Mouse (Mus musculus): Measurements from ENCODE around the gene Alpl. TPM values are rescaled to one million over a fixed set of nuclear protein-coding genes. Genes with fewer than 3 reads are reported as not detected.

The Alpl gene
- polyA plus RNA-seq, 1 experiment from 2014 or later = 16.1 TPM

DNA sequence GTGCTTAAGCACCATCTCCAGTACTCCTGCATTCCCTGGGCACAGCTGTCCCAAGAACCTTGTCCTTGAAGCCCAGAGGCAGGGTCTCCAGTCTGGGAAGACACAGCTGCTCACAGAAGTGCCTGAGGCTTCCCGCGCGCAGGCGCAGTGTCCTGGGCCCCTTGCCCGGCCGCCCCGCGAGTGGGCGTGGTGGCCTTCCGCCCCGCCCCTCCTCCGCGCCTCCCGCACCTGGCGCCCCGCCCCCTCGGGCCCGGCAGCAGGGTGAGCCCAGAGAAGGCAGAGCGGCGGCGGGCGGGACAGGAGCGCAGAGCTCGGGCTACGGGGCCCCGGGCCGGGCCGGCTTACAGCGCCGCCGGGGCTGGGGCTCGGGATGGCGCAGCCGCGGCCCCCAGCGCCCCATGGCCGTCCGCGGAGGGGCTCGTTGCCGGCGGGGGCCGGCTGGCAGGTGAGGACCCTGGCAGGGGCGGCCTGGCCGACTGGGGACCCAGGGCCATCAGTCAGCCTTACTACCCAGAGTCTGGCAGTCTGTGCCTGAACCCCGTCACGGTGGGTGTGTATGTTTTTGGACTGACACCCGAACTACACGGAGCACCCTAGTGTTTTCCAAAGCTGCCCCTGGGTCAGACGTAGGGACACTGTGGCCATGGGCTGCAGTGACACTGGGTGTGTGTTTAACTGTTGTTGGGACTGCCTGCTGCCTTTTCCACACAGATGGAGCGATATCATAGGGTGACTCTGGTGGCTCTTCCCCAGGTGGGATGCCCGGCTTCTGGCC lies 88.8 kb downstream of the Alpl start:
- Histone ChIP-seq H3K27me3 (ENCODE audit: control insufficient read depth, insufficient read depth, low read length) (0 out of 2 replicates have a peak, but pooled peaks cover 2% of the 10 kb centered on the region), H3K4me1 (replicated peaks; ENCODE audit: control insufficient read depth, insufficient read depth, low read length) (peaks cover 9% of the 10 kb centered on the region), H3K36me3 (ENCODE audit: control insufficient read depth, insufficient read depth, low read length) (no peaks in the 10 kb centered on the region), H3K9ac (ENCODE audit: low read length) (peak overlapping the region; percentile 68), H3K4me2 (ENCODE audit: low read depth, low read length, severe bottlenecking) (peak overlapping the region; percentile 80), H3K27ac (ENCODE audit: low read depth, low read length) (no peak overlapping the region), H3K9me3 (ENCODE audit: control insufficient read depth, low read length) (no peaks in the 10 kb centered on the region), H3K4me3 (ENCODE audit: low read depth, low read length) (peak overlapping the region; percentile 52)
- peak; percentile 98 for DNase-seq (ENCODE audit: low spot score)
- peak; percentile 89 for ATAC-seq (replicated peaks; ENCODE audit: low FRiP score)
- WGBS = 5% methylated on average over 43 of the region's 52 CpGs

DNA sequence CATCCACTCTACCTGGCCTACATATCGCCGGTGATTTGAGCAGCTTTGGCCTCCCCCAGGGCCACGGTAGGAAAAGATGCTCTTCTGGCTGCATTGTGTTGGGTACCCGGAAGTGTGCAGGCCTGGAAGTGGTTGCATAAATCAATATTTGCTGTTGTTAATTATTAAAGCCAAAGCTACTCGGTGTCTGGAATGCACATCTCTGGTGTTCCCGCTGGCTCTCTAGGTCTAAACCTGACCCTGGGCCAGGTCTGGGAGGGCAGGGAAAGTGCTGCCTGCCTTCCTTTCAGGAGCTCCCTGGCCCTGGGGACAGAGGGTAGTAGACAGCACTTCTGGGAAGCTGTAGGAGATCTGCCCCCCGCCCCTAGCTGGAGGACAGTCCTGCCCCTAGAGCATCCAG lies 89.7 kb downstream of the Alpl start:
- H3K4me2 ChIP-seq (ENCODE audit: low read depth, low read length, severe bottlenecking) = peak overlapping the region; percentile 80; the same call in 1 of the 2 replicates
- ATAC-seq (replicated peaks; ENCODE audit: low FRiP score) = no peak
- no peaks in the 10 kb centered on the region for H3K9me3 ChIP-seq (ENCODE audit: control insufficient read depth, low read length)
- WGBS = 81% methylated on average over 7 of the region's 7 CpGs
- no peak overlapping the region for H3K27ac ChIP-seq (ENCODE audit: low read depth, low read length)
- no peak for DNase-seq (ENCODE audit: low spot score)
- peak overlapping the region; percentile 6; the same call in 1 of the 2 replicates for H3K9ac ChIP-seq (ENCODE audit: low read length)
- H3K4me3 ChIP-seq (ENCODE audit: low read depth, low read length) = no peak overlapping the region
- H3K27me3 ChIP-seq (ENCODE audit: control insufficient read depth, insufficient read depth, low read length) = 0 out of 2 replicates have a peak, but pooled peaks cover 2% of the 10 kb centered on the region
- H3K4me1 ChIP-seq (replicated peaks; ENCODE audit: control insufficient read depth, insufficient read depth, low read length) = peaks cover 9% of the 10 kb centered on the region
- H3K36me3 ChIP-seq (ENCODE audit: control insufficient read depth, insufficient read depth, low read length) = no peaks in the 10 kb centered on the region

DNA sequence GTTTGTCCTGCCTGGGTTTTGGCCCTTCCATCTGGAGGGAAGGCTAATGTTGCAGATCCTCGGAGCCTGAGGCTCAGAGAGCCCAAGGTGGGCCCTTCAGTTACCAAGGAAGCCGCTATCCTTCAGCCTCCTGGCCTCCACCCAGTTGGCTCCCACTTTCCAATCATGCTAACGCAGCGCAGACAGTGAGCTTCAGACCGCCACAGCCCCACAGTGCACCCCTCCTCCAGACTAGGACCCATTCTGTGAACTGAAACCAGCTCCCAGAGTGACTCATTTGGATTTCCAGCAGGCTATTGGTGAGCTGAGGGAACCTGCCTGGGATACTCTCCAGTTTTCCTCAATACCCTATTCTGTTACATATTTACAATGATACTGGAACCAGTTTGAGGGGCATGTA lies 90.8 kb downstream of the Alpl start:
- H3K27me3 ChIP-seq (ENCODE audit: control insufficient read depth, insufficient read depth, low read length) = 0 out of 2 replicates have a peak, but pooled peaks cover 2% of the 10 kb centered on the region
- no peaks in the 10 kb centered on the region for H3K36me3 ChIP-seq (ENCODE audit: control insufficient read depth, insufficient read depth, low read length)
- H3K4me2 ChIP-seq (ENCODE audit: low read depth, low read length, severe bottlenecking) = no peak overlapping the region
- no peak overlapping the region for H3K27ac ChIP-seq (ENCODE audit: low read depth, low read length)
- no peak overlapping the region for H3K9ac ChIP-seq (ENCODE audit: low read length)
- ATAC-seq (replicated peaks; ENCODE audit: low FRiP score) (no peak), DNase-seq (ENCODE audit: low spot score) (no peak)
- WGBS = 81% methylated on average over 5 of the region's 5 CpGs
- H3K4me3 ChIP-seq (ENCODE audit: low read depth, low read length) = no peak overlapping the region
- H3K9me3 ChIP-seq (ENCODE audit: control insufficient read depth, low read length) = no peaks in the 10 kb centered on the region
- peaks cover 9% of the 10 kb centered on the region for H3K4me1 ChIP-seq (replicated peaks; ENCODE audit: control insufficient read depth, insufficient read depth, low read length)

DNA sequence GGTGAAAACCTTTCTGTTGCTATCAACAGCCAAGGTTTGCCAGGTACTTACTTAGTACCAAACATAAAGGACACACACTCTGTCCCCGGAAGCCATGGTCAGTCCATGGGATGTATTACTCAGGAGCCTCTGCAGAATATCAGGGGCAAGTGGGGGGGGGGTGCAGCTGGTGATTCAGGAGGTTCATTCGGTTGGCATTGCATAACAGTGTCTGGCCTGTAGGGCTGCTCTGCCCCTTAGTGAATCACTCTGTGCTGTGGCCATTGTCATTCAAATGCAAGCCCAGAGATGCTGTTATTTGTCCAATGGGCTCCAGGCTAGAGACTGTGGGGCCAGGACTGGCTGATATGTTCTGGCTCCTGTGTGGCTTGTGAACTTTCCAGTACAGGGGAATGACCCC lies 91.6 kb downstream of the Alpl start:
- 0 out of 2 replicates have a peak, but pooled peaks cover 2% of the 10 kb centered on the region for H3K27me3 ChIP-seq (ENCODE audit: control insufficient read depth, insufficient read depth, low read length)
- H3K4me2 ChIP-seq (ENCODE audit: low read depth, low read length, severe bottlenecking) = no peak overlapping the region
- no peaks in the 10 kb centered on the region for H3K9me3 ChIP-seq (ENCODE audit: control insufficient read depth, low read length)
- peaks cover 9% of the 10 kb centered on the region for H3K4me1 ChIP-seq (replicated peaks; ENCODE audit: control insufficient read depth, insufficient read depth, low read length)
- H3K9ac ChIP-seq (ENCODE audit: low read length) = no peak overlapping the region
- H3K27ac ChIP-seq (ENCODE audit: low read depth, low read length) = no peak overlapping the region
- DNase-seq (ENCODE audit: low spot score) (no peak), ATAC-seq (replicated peaks; ENCODE audit: low FRiP score) (no peak)
- WGBS = 46% methylated on average over 2 of the region's 2 CpGs
- H3K4me3 ChIP-seq (ENCODE audit: low read depth, low read length) = no peak overlapping the region
- no peaks in the 10 kb centered on the region for H3K36me3 ChIP-seq (ENCODE audit: control insufficient read depth, insufficient read depth, low read length)

DNA sequence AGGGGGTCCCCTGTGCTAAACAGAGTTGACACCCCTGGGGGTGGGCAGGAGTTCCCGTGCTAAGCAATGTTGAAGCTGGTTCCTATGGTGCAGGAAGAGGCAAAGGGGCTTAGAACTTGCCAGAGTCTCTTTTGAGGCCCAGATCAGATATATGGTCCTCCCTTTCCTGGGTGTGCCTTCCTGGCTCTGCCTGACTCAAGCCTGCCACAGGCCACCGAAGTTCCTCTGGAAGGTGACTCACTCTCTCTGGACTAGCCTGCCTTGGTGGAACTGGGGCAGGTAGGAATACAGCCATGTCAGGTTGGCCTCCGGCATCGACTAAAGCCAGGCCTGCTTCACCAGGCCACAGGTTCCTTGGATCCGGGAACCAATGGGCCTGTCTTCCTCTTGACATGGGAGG lies 93.1 kb downstream of the Alpl start:
- Histone ChIP-seq H3K4me1 (replicated peaks; ENCODE audit: control insufficient read depth, insufficient read depth, low read length) (peaks cover 9% of the 10 kb centered on the region), H3K36me3 (ENCODE audit: control insufficient read depth, insufficient read depth, low read length) (no peaks in the 10 kb centered on the region), H3K9ac (ENCODE audit: low read length) (no peak overlapping the region), H3K4me2 (ENCODE audit: low read depth, low read length, severe bottlenecking) (no peak overlapping the region), H3K4me3 (ENCODE audit: low read depth, low read length) (no peak overlapping the region), H3K27me3 (ENCODE audit: control insufficient read depth, insufficient read depth, low read length) (no peaks in the 10 kb centered on the region), H3K27ac (ENCODE audit: low read depth, low read length) (no peak overlapping the region), H3K9me3 (ENCODE audit: control insufficient read depth, low read length) (no peaks in the 10 kb centered on the region)
- ATAC-seq (replicated peaks; ENCODE audit: low FRiP score) (no peak), DNase-seq (ENCODE audit: low spot score) (no peak)
- 92% methylated on average over 5 of the region's 5 CpGs for WGBS

DNA sequence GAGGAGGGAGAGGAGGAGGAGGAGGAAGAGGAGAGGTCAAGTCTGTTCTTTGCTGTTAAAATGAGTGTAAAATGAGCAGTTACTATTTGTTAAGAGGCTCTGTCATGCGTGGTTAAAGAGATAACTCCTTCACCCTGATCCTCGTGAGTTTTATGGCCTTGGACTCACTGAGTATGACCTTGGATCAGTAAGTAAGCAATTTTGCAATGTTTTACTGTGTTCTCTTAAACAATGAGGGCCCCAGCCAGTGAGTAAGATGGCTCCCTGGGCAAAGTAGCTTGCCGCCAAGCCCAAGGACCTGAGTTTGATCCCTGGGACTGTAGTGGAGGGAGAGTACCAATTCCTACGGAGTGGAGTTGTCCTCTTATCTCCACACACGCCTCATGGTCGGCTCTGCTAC lies 95.2 kb downstream of the Alpl start:
- WGBS = 73% methylated on average over 6 of the region's 6 CpGs
- no peak overlapping the region for H3K27ac ChIP-seq (ENCODE audit: low read depth, low read length)
- no peaks in the 10 kb centered on the region for H3K36me3 ChIP-seq (ENCODE audit: control insufficient read depth, insufficient read depth, low read length)
- no peaks in the 10 kb centered on the region; the same call in 1 of the 2 replicates for H3K4me1 ChIP-seq (replicated peaks; ENCODE audit: control insufficient read depth, insufficient read depth, low read length)
- ATAC-seq (replicated peaks; ENCODE audit: low FRiP score) (no peak), DNase-seq (ENCODE audit: low spot score) (no peak)
- H3K9me3 ChIP-seq (ENCODE audit: control insufficient read depth, low read length) = no peaks in the 10 kb centered on the region
- no peak overlapping the region for H3K9ac ChIP-seq (ENCODE audit: low read length)
- no peaks in the 10 kb centered on the region for H3K27me3 ChIP-seq (ENCODE audit: control insufficient read depth, insufficient read depth, low read length)
- no peak overlapping the region for H3K4me2 ChIP-seq (ENCODE audit: low read depth, low read length, severe bottlenecking)
- no peak overlapping the region for H3K4me3 ChIP-seq (ENCODE audit: low read depth, low read length)

DNA sequence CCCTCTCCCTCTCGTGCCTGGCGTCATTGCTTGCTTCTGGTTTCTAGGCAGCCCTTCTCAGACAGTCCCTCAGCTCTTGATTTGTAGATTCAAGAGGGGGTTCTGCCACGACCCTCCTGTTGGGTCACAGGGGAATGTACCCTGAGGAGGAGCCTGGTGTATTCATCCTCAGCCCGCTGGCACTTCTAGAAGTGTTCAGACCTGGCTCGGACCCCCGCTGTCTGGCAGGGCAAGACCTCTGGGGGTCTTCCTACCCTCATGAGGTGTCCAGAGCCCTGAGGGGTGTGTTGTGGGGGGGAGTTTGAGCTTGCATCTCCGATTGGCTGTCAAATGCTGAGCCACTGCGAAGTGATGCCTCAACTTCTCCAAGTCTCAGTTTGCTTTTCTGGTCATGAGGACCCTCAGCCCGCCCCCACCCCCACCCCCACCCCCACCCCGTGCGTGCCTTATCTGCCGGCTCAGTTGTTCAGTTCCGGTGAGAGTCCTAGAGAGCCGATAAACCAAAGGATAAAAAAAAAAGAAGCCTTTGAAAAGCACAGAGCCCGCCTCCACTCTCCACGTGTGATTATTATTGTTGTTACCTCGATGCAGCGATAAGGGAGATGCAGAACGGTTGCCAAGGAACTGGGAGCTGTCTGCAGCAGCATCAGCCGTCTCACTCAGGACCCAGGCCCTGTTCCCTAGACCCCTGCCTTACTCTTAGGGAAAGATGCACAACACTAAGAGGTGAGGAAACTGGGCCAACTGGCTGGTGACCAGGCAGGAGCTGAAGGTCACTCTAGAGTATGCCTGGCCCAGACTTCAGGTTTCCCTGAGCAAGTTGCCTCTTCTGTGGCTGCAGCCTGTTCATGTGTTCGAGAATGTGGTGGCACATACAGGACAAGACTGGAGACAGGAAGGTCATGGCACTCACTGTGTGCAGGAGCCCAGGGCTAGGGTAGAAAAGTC lies 96.6 kb downstream of the Alpl start:
- no peak overlapping the region for H3K4me2 ChIP-seq (ENCODE audit: low read depth, low read length, severe bottlenecking)
- H3K27me3 ChIP-seq (ENCODE audit: control insufficient read depth, insufficient read depth, low read length) = no peaks in the 10 kb centered on the region
- H3K9me3 ChIP-seq (ENCODE audit: control insufficient read depth, low read length) = no peaks in the 10 kb centered on the region
- no peak for ATAC-seq (replicated peaks; ENCODE audit: low FRiP score)
- 67% methylated on average over 21 of the region's 21 CpGs for WGBS
- DNase-seq (ENCODE audit: low spot score) = no peak
- H3K4me1 ChIP-seq (replicated peaks; ENCODE audit: control insufficient read depth, insufficient read depth, low read length) = no peaks in the 10 kb centered on the region; the same call in 1 of the 2 replicates
- no peak overlapping the region for H3K9ac ChIP-seq (ENCODE audit: low read length)
- no peak overlapping the region for H3K27ac ChIP-seq (ENCODE audit: low read depth, low read length)
- no peak overlapping the region for H3K4me3 ChIP-seq (ENCODE audit: low read depth, low read length)
- no peaks in the 10 kb centered on the region for H3K36me3 ChIP-seq (ENCODE audit: control insufficient read depth, insufficient read depth, low read length)

DNA sequence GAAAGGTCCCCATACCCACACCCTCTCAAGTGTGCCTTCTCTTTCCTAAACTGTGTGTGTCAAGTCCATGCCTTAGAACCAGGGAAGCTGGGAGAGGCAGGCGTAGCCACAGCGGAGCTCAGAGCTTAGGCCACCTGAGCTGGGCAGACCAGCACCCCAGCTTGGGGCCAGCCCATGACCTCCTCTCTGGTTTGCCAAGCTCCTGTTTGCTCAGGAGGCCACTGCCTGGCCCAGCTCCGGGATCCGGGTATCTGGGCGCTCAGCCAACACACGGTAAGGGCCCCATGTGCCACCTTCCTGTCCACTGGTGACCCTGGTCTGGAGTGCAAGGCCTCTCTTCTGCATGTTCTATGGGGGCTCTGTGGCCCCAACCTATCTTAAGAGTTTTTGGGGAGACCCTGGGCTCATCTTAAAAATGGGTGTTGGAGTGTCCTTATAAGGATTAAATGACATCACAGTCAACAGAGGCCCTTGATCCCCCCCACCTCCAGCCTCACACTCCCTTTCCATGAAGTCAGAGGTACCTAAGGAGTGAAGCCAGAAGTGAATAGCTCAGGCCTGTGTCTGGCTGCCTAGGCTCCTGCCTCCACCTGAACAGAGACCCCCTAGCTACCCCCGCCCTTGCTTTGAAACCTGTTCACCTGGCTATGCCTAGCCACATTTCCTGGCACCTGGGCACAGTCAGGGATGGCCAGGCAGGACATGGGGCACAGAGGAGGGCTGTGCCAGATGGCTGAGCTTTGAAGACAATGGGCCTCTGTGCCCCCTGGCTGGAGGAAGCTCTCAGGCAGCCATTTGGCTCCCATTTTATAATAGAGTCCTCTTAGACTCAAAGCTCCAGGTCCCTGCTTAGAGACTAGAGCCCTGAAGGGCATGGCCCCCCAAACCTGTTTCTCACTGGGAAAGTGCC lies 97.9 kb downstream of the Alpl start:
- Histone ChIP-seq H3K4me1 (replicated peaks; ENCODE audit: control insufficient read depth, insufficient read depth, low read length) (no peaks in the 10 kb centered on the region), H3K9ac (ENCODE audit: low read length) (no peak overlapping the region), H3K36me3 (ENCODE audit: control insufficient read depth, insufficient read depth, low read length) (no peaks in the 10 kb centered on the region), H3K4me3 (ENCODE audit: low read depth, low read length) (no peak overlapping the region), H3K27me3 (ENCODE audit: control insufficient read depth, insufficient read depth, low read length) (no peaks in the 10 kb centered on the region), H3K27ac (ENCODE audit: low read depth, low read length) (no peak overlapping the region), H3K4me2 (ENCODE audit: low read depth, low read length, severe bottlenecking) (no peak overlapping the region), H3K9me3 (ENCODE audit: control insufficient read depth, low read length) (no peaks in the 10 kb centered on the region)
- WGBS = 85% methylated on average over 7 of the region's 7 CpGs
- DNase-seq (ENCODE audit: low spot score) (no peak), ATAC-seq (replicated peaks; ENCODE audit: low FRiP score) (no peak)

All from forebrain, embryonic 11.5 days (tissue).